In the genomic region with DNA sequence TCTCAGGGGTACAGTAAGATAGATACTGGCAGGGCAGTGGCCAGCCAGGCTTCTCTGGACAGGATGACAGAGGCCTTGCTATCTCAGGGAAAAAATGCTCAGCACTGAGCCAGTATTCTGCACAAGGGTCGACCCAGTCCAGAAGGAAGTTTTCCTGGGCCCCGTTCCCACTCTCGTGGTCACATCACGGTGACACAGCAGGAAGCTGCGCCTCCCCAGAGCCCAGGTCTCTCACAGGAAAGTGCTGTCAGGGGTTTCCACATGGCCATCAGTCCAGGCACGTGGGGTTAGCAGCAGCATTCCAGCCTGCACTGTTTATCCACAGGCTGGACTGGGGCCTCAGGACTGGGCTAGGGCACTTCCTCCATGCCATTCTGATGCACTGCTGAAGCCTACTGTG, we compare ENCODE assay signal across 8 mouse cellular contexts.
DNase-seq lines count a peak whose midpoint lies in the region; ATAC-seq and TF ChIP-seq lines count a peak whose summit lies in the region.
"Had no signal": no experiment of that assay in that cellular context is flagged by ENCODE, and none has a peak within 500 bp of the region (broad histone marks: within the 10 kb centered on the region; RNA-seq: fewer than 3 reads in every experiment).

No protein-coding gene starts in this region.

- 35% methylated on average over 6 of the region's 6 CpGs for WGBS in heart, postnatal 0 days

- no peak overlapping the region for H3K27ac ChIP-seq in heart, postnatal 0 days (ENCODE audit: low read depth)
- H3K27ac ChIP-seq: embryonic facial prominence, embryonic 15.5 days had no signal

- TF ChIP-seq EP300 in heart, postnatal 0 days (IDR thresholded peaks at IDR 0.05; ENCODE audit: low read depth): no peak

- peak; percentile 91 for ATAC-seq in heart, postnatal 0 days (ENCODE audit: insufficient read depth, low read depth)

- no peaks in the 10 kb centered on the region for H3K4me1 ChIP-seq in heart, postnatal 0 days (ENCODE audit: control insufficient read depth, insufficient read depth)
- H3K4me1 ChIP-seq: embryonic facial prominence, embryonic 15.5 days had no signal

- no peak overlapping the region for H3K4me2 ChIP-seq in heart, postnatal 0 days (ENCODE audit: low read depth, low read length)
- H3K4me2 ChIP-seq: embryonic facial prominence, embryonic 15.5 days had no signal

- H3K36me3 ChIP-seq in heart, postnatal 0 days (replicated peaks; ENCODE audit: control insufficient read depth, insufficient read depth, low read length): no peaks in the 10 kb centered on the region
- H3K36me3 ChIP-seq: embryonic facial prominence, embryonic 15.5 days had no signal

- no peak overlapping the region for H3K9ac ChIP-seq in heart, postnatal 0 days (replicated peaks; ENCODE audit: low read depth, low read length)
- H3K9ac ChIP-seq: embryonic facial prominence, embryonic 15.5 days had no signal

- no peak for TF ChIP-seq CTCF in heart, postnatal 0 days (IDR thresholded peaks at IDR 0.05; ENCODE audit: low read depth)

- no peaks in the 10 kb centered on the region for H3K27me3 ChIP-seq in heart, postnatal 0 days (ENCODE audit: control insufficient read depth, insufficient read depth, low read length)
- H3K27me3 ChIP-seq: embryonic facial prominence, embryonic 15.5 days had no signal

- no peaks in the 10 kb centered on the region for H3K9me3 ChIP-seq in heart, postnatal 0 days (replicated peaks; ENCODE audit: control insufficient read depth, low read length)
- H3K9me3 ChIP-seq: embryonic facial prominence, embryonic 15.5 days had no signal

- peak; percentile 28 for DNase-seq in adipocyte (ENCODE audit: low spot score)
- DNase-seq in adrenal gland, postnatal 25 days: peak; percentile 46
- peak; percentile 77 for DNase-seq in heart, postnatal 0 days (ENCODE audit: low spot score)
- peak; percentile 81 for DNase-seq in kidney, postnatal 14 days
- DNase-seq in thymus, postnatal 25 days: no peak
- no peak for DNase-seq in ovary, postnatal 36 days (ENCODE audit: low spot score)
- no peak for DNase-seq in thymus, postnatal 14 days

- H3K4me3 ChIP-seq in heart, postnatal 0 days (ENCODE audit: low read depth, low read length): no peak overlapping the region
- H3K4me3 ChIP-seq: embryonic facial prominence, embryonic 15.5 days had no signal

Comparison
In these comparisons a context has a peak if more than half of its experiments do, and no peak if none do; other contexts are left out.
1. DNase-seq: peak in adipocyte (single experiment), adrenal gland, postnatal 25 days (single experiment), heart, postnatal 0 days (single experiment) and kidney, postnatal 14 days (single experiment); none in thymus, postnatal 25 days (single experiment), ovary, postnatal 36 days (single experiment) and thymus, postnatal 14 days (single experiment).